Mouse (Mus musculus): ENCODE results near the gene Lbhd2. TPM values are rescaled to one million over a fixed set of nuclear protein-coding genes. Genes with fewer than 3 reads are reported as not detected.
A peak's percentile ranks its signal among the peaks of the same experiment; 100 is the strongest.

Lbhd2 gene
- total RNA-seq (2017): not detected in 2 replicates

- ATAC-seq (ENCODE audit: extremely low read depth, insufficient number of reproducible peaks, low FRiP score, poor library complexity, severe bottlenecking): no peak
These were observed at the start of gene Lbhd2 for GRCm38 (mm10) chr12:111406622-111407021. TSS of gene Lbhd2 (plus strand) at chr12:111406809.

GRCm38 (mm10) chr12:111360671-111361070 lies 45.9 kb upstream of the Lbhd2 start:
- 0 out of 2 replicates have a peak, but pooled peaks have one; percentile 1 for ATAC-seq (ENCODE audit: extremely low read depth, insufficient number of reproducible peaks, low FRiP score, poor library complexity, severe bottlenecking)

DNA sequence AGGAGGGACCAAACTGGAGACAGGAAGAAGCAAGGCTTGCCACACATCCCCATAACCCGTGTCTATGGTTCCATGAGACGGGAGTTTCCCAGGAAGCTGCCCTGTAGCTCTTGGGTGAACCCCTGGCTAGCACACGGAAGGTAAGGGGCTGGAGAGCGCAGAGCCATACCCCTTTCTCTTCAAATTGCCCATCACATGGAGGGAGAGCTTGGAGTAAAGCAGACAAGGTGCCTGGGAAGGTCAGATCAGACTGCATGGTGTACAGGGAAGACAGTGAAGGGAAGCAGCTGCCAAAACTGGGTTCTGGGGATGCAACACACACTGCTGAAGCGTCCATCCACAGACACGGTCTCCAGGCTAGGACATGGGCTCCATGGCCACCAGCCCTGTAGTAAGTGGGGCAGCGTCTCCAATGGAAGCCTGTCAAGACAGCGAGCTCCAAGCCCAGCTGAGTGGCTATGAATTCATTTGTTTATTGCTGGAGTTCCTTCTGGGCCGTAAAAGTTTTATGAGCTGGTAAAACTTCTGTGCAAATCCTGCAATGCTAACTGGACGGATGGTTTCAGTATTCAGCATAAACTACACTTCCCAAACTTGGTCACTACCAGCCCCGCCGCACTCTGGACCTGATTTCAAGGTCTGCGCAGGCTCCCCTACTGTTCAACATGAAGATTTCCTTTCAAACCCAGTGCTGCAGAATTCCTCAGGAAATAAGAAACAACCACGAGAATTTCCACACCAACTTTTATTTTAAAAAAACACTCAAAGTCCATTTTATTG lies 45.1 kb upstream of the Lbhd2 start:
- no peak for ATAC-seq (ENCODE audit: extremely low read depth, insufficient number of reproducible peaks, low FRiP score, poor library complexity, severe bottlenecking)

- no peak for ATAC-seq (ENCODE audit: extremely low read depth, insufficient number of reproducible peaks, low FRiP score, poor library complexity, severe bottlenecking)
These were observed 42.4 kb upstream of the Lbhd2 start for GRCm38 (mm10) chr12:111364234-111364633.

DNA sequence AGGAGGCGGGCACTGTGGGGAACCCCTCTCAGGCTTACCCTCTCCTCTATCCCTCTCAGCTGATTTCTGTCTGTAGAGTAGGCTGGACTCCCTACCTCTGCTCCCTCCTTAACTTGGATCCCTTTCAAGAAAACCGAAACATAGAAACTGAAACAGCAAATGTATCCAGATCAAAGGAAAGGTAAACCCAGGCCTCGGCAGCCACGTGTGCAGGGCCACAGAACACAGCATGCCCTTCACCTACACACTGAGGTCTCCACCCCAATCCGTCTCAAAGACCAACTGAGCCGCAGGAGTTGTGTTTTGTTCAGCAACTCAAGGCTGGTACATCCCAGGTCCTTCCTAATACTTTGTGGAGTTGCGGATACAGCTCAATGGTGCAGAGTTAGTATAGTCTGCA lies 39.5 kb upstream of the Lbhd2 start:
- no peak for ATAC-seq (ENCODE audit: extremely low read depth, insufficient number of reproducible peaks, low FRiP score, poor library complexity, severe bottlenecking)

DNA sequence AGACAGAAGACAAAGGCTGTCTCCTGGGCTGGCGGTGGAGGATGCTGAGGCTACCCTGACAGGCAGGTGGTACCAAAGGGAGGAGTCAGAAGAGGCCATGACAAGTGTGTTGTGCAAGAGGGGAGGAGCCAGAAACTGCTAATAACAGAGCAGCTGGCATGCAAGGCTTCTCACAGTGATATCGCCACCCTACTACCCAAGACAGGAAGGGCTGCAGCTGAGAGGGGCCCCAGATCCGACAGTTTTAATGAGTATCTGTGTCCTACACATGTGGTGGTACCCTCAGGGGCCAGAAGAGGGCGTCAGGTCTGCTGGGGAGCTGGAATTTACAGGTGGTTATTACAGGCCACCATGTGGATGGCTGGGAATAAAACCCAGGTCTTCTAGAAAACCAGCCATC lies 36.4 kb upstream of the Lbhd2 start:
- no peak for ATAC-seq (ENCODE audit: extremely low read depth, insufficient number of reproducible peaks, low FRiP score, poor library complexity, severe bottlenecking)

DNA sequence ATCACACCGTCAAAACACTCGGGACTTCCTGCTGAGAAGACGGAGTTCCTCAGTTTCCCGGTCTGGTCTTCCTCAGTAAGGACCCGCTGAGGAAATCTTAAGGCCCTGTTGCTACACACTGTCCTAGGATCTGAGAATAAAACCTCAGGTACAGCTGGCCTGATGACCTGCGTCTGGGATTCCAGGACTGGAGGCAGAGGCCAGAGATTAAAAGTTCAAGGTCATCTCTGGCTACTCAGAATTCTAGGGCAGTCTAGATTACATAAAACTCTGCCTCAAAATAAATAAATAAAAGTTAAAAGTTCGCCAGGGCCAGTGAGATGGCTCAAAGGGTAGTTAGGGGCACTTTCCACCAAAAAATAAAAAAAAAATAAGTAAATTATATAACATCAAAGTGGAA lies 34.7 kb upstream of the Lbhd2 start:
- no peak for ATAC-seq (ENCODE audit: extremely low read depth, insufficient number of reproducible peaks, low FRiP score, poor library complexity, severe bottlenecking)

DNA sequence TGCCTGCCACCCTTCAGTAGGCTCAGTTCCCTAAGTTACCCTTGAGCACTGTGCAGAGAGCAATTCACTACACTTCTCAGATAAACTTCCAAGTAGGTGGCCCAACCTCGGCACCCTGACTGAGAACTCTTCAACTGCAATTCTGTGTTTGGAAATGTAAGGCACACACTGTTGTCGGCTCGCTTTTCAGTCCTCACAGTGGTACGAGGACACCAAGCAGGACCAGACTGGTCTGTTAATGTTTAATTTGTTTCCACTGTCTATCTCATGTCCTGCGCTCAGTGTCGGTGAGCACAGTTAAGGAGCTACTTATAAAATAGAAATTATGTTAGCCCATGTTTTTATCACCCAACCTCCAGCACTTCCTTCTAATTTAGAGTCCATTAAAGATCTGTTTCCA lies 33.2 kb upstream of the Lbhd2 start:
- ATAC-seq (ENCODE audit: extremely low read depth, insufficient number of reproducible peaks, low FRiP score, poor library complexity, severe bottlenecking): no peak

DNA sequence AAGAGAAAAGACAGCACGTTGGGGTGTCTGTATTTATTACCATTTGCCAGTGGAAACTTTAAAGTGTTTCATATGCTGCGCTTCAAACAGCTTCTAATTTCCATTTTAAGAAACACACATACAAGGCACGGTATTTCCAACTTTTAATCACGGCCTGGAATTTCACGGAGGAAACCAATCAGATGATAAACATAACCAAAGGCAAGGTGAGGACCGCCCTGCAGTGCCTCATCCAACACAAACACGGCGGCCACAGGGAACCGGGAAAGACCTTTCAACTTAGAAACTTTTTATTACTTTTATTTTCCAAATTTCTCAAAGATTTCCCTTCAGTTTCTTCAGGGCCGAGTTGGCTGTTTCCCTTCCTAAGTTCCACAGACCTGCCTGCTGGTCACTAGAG lies 31.9 kb upstream of the Lbhd2 start:
- no peak for ATAC-seq (ENCODE audit: extremely low read depth, insufficient number of reproducible peaks, low FRiP score, poor library complexity, severe bottlenecking)

GRCm38 (mm10) chr12:111375559-111375958 lies 31.1 kb upstream of the Lbhd2 start:
- ATAC-seq (ENCODE audit: extremely low read depth, insufficient number of reproducible peaks, low FRiP score, poor library complexity, severe bottlenecking): no peak

DNA sequence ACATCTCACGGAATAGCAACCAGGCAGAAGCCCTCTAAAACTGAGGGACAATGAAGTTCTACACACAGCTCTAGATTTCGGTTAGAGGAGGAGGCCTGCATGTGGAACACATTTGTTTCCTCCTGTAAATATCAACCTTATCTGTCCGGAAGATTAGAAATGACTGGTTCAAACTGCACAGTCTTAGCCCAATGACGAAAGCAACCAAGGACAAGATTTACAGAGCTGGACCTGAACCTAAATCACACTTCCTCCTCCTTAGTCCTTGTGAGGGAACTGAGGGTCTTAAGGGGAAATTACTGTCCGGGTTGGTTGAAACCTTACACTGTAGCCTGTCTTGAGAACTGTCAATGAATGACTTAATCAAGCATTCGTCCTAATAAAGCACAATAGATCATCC lies 30.6 kb upstream of the Lbhd2 start:
- no peak for ATAC-seq (ENCODE audit: extremely low read depth, insufficient number of reproducible peaks, low FRiP score, poor library complexity, severe bottlenecking)

DNA sequence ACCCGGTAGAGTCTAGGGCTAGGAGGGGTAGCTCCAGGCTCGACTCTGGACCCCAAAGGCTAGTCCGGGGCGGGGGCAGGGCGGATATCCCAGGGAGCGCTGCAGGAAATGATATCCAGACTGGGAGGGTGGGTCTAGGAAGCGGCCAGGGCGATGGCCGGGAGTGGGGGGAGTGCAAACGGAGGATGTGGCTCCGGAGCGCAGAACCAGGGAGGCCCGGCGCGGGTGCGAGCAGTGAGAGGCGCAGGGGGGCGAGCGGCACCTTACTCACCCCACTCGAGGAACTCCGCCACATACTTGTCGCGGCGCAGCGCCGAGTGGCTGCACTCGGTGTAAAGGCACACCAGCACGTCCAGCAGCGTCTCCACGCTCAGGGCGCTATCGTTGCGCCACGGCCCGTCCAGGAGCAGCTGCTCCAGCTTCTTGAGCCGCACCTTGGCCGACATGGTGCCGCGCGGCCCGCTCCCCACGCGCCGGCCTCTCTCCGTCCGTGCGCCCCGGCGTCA lies 29.7 kb upstream of the Lbhd2 start:
- no peak for ATAC-seq (ENCODE audit: extremely low read depth, insufficient number of reproducible peaks, low FRiP score, poor library complexity, severe bottlenecking)

DNA sequence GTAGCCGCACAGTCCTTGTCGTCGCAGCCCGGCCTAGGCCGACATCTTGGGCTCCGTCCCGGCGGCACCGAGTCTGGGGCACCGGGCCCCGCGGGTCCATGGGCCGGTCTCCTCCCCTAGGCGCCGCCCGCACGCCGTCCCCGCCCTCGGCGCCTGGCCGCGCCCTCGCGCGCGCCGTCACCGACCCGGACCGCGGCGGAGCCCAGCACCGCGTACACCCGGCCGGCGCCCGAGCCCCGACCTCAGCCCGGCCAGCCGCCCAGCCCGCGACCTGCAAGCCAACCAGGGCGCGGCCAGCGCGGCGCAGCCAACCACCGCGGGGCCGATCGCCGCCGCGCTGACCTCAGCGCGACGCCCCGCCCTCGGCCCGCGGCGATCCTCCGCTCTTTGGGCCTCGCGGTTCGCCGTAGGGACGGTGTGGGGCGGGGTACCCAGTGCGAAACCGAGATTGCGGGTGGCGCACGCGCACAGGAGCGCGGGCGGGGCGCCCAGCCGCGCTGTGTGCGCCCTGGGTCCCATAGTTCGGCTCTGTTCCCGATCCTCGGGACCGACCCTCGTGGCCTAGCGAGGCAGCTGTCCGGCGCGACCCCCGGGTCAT lies 29.1 kb upstream of the Lbhd2 start, which contains the start of gene Cdc42bpb:
Cdc42bpb (minus strand) TSS at position 343 of the 598 bp plus-strand sequence.
- no peak for ATAC-seq (ENCODE audit: extremely low read depth, insufficient number of reproducible peaks, low FRiP score, poor library complexity, severe bottlenecking)

GRCm38 (mm10) chr12:111377986-111378490 lies 28.6 kb upstream of the Lbhd2 start:
- ATAC-seq (ENCODE audit: extremely low read depth, insufficient number of reproducible peaks, low FRiP score, poor library complexity, severe bottlenecking): no peak

GRCm38 (mm10) chr12:111378812-111379211 lies 27.8 kb upstream of the Lbhd2 start:
- ATAC-seq (ENCODE audit: extremely low read depth, insufficient number of reproducible peaks, low FRiP score, poor library complexity, severe bottlenecking): no peak

GRCm38 (mm10) chr12:111385883-111386641 lies 20.5 kb upstream of the Lbhd2 start:
- ATAC-seq (ENCODE audit: extremely low read depth, insufficient number of reproducible peaks, low FRiP score, poor library complexity, severe bottlenecking): no peak

DNA sequence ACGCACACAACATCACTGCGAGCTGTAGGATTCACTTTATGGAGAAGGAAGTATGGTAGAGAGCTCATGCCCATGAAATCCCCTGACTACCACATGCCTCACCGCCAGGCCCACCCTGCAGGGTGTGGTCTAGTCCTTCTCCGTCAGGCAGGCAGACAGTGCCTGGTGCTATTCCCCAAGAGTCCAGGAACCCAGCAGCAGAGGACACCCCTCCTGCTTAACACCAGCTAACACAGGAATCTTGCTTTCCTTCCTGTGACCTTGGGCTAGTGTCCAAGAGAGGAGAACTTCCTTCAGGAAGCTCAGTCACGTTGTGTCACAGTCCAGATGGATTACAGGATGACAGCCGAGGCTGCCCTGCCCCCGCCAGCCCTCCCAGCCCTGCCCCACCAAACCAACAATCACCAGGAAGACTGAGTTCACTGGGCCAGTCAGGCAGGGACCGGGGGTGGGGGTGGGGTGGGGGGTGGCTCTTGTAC lies 19.9 kb upstream of the Lbhd2 start:
- no peak for ATAC-seq (ENCODE audit: extremely low read depth, insufficient number of reproducible peaks, low FRiP score, poor library complexity, severe bottlenecking)

GRCm38 (mm10) chr12:111387146-111387545 lies 19.5 kb upstream of the Lbhd2 start:
- no peak for ATAC-seq (ENCODE audit: extremely low read depth, insufficient number of reproducible peaks, low FRiP score, poor library complexity, severe bottlenecking)

DNA sequence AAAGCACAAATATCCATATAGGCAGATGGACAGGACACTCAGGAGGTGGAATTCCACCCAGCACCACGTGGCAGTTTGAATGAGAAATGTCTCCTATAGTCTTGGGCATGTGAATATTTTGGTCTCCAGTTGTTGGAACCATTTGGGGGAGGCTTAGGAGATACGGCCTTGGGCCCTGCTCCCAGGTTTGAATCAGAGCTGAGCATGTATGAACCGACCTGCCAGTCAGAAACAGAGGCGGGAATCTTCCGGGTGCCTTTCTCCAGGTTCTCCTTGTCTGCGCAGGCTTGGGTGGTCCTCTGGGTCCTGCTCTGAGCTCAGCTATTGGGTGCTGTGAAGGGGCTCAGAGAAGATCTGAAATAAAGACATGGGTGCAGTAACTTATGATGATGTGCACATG lies 12.6 kb upstream of the Lbhd2 start:
- ATAC-seq (ENCODE audit: extremely low read depth, insufficient number of reproducible peaks, low FRiP score, poor library complexity, severe bottlenecking): no peak
